Mouse (Mus musculus): Measurements from ENCODE around the gene Mgarp.

Gene Mgarp

DNA sequence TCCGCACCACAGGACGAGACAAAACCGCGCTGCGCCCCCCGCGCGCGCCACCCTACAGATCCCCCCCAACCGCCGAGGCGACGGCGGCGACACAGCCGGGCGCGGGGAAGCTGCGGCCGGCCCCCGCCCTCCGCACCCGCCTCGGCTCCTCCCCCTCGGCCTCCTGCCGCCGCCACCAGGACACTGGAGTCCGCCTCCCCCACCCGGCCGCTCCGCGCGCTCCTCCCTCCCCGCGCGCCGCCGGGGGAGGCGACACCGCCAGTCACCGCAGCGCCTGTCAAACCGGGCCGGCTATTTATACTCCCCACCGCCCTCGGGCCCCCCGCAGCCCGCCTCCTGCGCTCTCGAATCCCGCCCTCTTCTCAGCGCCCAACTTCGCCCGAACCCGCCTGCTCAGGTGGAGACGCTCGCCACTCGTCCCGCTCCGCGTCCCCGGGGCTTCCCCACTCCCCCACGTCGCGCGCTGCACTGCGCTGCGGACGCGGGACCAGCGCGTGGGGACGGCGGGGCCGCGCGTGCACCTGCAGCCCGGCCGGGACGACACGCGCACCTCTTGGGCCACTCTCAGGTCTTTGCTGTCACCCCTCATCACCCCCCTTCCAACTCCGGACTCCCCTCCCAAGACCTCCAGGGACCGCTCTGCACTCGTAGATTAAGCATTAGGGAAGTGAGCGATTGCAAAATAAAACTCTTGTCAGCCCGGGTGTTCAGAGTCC, 55.8 kb downstream of the Mgarp start, which contains the start of gene Elf2:
TSS of gene Elf2 (minus strand) at position 112 of the 716 bp plus-strand sequence.
- peak; percentile 90 for DNase-seq (ENCODE audit: extremely low spot score)

DNA sequence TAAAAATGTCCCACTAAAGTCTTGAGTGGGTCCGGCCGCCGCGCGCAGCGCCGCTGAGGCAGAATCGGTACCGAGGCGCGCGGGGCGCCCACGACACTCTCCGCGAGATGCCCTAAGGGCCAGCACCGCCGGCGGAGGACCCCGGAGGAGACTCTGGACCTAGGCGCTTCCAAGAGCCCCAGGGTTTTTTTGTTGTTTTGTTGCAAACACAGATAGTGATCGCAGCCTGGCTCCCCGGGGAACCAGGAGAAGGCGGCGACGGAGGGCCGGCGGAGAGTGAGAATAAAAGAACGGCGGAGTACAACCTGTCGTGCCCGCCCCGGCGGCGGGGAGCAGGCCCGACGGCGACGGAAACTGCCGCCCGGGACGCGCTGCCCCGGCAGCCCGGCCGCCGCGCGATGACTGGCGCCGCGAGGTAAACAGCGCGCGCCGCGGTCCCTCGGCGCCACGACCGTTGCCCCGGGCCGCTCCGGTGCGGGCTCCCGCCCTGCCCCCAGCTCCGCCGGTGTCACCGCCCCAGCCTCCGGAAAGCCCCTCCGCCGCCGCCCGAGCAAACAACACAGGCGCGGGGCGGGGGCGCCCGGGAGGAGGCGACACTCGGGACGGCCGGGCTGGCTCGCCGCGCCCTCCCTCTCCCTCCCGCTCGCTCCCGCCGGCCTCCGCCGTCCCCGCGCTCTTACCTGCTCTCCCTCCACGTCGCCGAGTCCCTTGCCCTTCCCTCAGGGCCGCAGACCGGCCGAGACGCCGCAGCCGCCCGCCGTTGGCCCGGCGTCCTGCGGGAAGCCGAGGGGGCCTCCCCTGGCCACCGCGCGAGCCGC, 56.6 kb downstream of the Mgarp start:
- no peak for DNase-seq (ENCODE audit: extremely low spot score)

DNA sequence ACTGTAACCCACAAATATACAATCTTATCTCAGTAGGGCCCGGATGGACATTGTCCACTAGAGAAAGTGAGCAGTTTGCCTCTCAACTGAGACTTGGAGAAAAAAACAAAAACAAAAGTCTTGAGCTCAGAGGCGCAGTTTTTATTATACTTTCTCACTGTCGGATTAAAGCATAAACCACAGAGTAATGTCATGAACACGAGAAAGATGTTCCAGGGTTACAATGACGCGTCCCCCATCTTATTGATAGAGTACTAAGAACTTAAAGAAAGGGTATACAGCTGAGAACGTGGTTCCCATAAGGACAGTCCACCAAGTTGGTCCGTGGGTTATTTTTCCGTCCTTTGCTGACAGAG, 57.2 kb downstream of the Mgarp start:
- DNase-seq (ENCODE audit: extremely low spot score), result no peak
